Mouse (Mus musculus) brain, adult 2 months (tissue): Measurements from ENCODE around the gene Atp5mpl.

Experiments used
- DNase-seq: peaks from one replicate; pipeline ENCODE4 v3.0.0; 2011; ENCODE audit warnings: low read depth, low spot score

Atp5mpl gene

GRCm38 (mm10) chr12:111966683-111967173 is at the start of gene Atp5mpl:
TSS of gene Atp5mpl (minus strand) at chr12:111966977.
- DNase-seq = peak; percentile 97

DNA sequence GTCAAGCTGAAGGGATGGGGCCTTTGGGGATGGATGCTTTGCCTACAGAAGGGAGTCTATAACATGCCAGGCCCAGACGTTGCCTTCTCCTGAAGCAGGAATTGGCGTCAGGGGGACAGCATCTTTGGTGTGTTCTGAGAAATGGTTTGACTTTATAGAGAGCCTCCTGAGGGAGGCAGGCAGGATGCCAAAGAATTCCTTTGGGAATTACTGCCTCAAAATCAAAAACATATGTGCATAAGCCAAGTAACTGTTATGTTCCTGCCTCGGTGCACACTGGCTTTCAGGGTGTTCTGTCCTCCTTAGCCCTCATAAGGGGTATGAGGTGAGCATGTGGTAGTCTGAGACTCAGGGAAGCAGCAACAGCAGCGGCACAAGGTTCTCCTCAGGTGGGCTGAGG is 49.6 kb upstream of the Atp5mpl start:
- no peak for DNase-seq

- DNase-seq = no peak
Measured at GRCm38 (mm10) chr12:112013271-112013801, 46.6 kb upstream of the Atp5mpl start.

DNA sequence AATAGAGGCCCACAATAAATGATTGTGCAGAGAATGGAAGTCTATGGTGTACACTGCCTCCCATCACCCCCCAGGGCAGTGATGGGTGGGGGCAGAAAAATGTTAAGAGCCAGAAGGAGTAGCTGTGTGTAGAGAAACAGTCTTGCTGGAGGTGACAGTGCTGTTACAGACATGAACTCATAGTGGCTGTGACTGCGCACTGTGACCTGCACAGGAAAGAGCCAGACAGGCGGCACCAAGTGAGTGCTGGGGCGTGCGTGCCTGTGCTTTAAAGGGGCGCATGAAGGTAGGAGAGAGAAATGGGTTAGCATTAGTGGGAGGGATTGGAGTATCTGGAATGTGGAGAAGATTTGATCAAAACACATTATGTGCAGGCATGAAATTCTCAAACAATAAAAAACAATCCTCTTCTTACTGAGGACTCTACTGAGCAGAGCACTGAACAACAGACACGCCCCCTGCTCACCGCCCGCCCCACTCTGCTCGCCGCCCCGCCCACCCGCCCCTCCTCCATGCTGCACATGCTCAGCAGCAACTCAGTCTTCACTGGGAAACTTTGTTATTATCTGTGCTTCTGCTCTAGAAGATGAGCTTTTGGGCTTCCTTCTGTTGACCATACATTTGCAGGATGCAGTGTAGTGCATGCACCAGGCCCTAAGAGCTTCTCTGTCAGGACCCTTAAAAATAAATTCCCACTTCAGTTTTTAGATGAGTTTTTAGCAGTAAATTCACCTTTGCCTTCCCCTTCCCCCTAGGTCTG is 45.9 kb upstream of the Atp5mpl start:
- DNase-seq = no peak

GRCm38 (mm10) chr12:112001223-112001622 is 34.4 kb upstream of the Atp5mpl start:
- peak; percentile 87 for DNase-seq

- DNase-seq = no peak
Measured at GRCm38 (mm10) chr12:111999735-112000134, 33.0 kb upstream of the Atp5mpl start.

- DNase-seq = no peak
Measured at GRCm38 (mm10) chr12:111995161-111995560, 28.4 kb upstream of the Atp5mpl start.

DNA sequence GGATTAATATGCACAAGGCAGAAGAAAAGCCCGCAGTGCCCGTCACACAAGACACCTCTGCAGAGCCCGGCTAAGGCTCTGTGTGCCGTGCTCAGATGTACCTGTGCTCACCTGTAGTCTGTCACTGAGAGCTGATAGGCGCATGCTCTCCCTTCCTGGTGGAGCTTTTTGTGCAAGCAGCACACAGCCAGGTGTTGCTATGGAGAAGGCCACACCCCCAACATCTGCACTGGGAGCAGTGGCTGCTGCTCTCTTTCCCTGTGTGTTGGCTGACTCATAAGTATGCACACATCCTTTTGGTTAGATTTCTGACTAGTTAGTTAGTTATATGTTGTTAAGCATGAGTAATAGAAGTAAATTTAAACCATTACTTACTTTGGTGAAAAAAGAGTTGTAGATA is 25.8 kb upstream of the Atp5mpl start:
- peak; percentile 39 for DNase-seq

DNA sequence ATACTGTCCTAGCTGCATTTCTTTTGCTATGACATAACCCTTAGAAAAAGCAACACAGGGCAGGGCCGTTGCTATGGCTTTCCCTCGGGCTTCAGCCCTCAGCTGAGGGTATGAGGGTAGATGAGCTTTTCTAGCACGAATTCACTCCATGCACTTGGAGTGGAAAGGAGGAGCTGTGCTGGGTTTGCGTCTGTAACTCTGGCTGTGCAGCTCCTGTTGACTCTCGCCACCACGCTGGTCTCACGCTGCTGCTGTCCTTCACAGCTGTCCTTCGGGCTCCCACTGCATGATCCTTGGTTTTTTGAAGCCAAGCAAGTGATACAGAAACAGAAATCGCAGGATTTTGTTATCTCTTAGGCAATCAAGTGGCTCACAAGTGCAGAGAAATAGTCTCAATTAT is 20.0 kb upstream of the Atp5mpl start:
- DNase-seq = no peak

DNA sequence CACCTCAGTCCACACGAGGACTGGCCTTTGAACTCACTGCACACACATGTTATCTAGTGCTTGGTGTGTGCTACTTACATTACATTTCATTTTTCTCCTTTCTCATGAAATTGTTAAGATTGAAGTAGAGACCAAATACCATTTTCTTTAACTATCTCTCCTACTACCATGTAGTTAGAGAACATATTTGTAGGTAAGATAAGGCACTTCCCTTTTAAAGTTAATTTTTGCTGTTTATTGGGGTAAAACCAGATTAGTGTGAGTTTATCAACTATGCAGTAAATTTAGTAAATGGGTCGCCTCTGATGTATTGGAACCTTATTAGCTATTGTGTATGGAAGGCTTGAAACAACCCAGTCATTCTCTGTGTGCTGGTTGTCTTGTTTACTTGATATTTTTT is 16.4 kb upstream of the Atp5mpl start:
- no peak for DNase-seq

- no peak for DNase-seq
Measured at GRCm38 (mm10) chr12:111981831-111982230, 15.1 kb upstream of the Atp5mpl start.

- peak; percentile 73 for DNase-seq
Measured at GRCm38 (mm10) chr12:111980887-111981367, 14.2 kb upstream of the Atp5mpl start, which contains the start of gene Rd3l. TSS of gene Rd3l (minus strand) at chr12:111981317.

- DNase-seq = no peak
Measured at GRCm38 (mm10) chr12:111978274-111978673, 11.5 kb upstream of the Atp5mpl start.

DNA sequence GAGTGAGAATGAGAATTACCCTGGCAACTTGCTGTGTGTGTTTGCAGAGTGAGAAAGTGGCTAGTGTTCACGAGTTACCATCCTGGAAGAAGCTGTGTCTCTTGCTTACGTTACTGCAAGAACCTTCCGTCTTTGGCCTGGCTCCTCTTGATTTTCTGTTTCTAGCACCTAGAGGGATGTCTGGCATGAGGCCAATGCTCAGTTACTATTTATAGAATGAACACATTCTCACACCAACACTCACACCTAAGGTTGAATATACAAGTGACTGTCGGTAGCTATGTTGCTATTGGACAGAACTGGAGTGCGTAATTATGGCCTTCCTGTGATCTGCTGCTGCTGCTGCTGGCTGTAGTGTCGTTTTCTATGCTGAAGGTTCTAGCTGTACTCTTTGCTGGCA is 10.4 kb upstream of the Atp5mpl start:
- DNase-seq = peak; percentile 72

GRCm38 (mm10) chr12:111974578-111974977 is 7.8 kb upstream of the Atp5mpl start:
- DNase-seq = no peak

DNA sequence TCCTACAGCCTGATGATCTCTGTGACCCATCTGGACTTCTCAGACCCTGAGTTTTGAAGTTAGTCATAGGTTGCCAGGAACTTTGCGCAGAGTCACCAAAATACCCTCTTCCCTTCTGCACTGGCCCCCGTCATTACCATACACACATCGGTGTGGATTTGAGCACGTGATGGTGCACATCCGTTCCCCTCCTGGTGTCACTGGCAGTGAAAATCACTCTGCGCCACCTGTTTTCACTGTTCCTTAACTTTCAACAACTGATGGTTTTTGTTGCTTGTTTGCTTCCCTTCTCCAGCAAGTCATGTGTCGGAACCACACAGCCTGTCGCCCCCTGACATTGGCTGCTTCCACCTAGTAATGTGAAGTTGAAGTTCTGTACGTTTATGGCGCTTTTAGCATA is 5.7 kb upstream of the Atp5mpl start:
- DNase-seq = no peak

GRCm38 (mm10) chr12:111971231-111971686 is 4.5 kb upstream of the Atp5mpl start, which contains the start of gene Tdrd9:
TSS of gene Tdrd9 (plus strand) at chr12:111971559.
- no peak for DNase-seq

GRCm38 (mm10) chr12:111970085-111970484 is 3.3 kb upstream of the Atp5mpl start:
- DNase-seq = no peak

DNA sequence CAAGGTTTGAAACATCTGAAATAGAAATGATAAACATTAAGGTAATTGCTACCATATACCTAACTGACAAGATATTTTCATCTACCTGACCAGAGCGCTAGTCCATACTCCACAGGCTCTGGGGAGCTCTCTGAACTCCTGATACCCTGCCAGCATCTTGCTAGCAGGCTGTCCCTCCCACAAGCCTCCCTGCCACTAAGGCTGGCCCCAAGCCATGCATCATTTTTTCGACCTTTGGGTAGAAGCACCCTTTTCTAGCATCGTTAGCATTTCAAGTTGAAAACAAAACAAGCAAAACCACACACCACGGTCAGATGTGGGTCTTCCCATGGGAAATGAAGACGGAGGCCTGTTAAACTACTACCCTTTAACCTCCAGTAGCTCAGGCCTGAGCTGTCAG is 3.4 kb downstream of the Atp5mpl start:
- DNase-seq = no peak

DNA sequence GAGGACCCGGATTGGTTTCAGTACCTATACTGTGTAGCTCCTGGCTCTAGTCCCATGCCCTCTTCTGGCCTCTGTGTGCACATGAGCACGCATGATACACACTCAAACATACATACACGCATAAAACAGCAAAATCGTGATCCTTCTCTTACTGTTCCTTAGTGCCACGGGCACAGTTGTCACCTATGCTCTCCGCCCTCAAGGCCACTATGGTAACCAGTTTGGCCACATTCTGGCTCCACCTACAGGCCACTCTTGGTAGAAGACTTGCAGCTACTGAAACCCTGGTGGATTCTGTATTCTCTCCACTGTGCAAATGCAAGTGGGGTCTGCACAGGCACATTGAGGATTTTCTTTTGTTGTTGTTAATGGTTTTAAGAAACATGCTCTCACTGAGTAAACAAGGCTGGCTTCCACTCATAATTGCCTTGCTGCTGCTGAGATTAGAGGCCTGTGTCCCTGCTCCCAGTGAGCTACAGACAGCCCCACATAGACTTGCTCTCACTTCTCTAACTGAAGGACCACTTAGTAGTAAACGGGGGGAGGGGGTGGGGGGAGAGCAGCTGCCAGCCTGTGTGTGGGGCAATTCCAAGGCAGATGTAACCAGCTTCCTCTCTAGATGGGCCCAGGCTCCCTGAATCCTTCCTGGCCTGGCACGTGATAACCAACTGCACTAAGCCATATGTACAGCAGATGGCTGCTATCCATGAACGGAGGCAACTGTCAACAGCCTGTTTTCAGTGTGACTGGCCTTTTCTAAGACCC is 8.5 kb downstream of the Atp5mpl start:
- peak; percentile 86 for DNase-seq

GRCm38 (mm10) chr12:111956173-111956572 is 10.6 kb downstream of the Atp5mpl start:
- DNase-seq = no peak

DNA sequence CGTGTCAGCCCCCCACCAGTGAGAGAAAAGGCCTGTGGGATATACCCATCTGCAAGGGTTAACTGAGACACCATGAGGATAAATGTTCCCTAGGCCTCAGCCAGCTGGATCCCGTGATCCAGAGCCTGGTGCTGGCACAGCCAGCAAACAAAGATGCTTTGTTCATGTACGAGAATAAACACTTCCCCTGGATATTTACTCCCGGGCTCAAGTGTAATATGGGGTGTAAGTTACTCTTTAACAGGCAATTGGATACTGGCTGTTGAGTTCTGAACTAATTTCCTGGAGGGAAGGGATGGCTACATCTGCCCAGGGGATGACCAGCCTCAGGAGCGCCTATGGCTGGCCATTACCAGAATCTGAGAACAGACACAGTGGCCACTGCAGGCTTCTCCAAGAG is 15.1 kb downstream of the Atp5mpl start:
- peak; percentile 83 for DNase-seq
